Mouse (Mus musculus): ENCODE results near the gene Polr3c.

DNA sequence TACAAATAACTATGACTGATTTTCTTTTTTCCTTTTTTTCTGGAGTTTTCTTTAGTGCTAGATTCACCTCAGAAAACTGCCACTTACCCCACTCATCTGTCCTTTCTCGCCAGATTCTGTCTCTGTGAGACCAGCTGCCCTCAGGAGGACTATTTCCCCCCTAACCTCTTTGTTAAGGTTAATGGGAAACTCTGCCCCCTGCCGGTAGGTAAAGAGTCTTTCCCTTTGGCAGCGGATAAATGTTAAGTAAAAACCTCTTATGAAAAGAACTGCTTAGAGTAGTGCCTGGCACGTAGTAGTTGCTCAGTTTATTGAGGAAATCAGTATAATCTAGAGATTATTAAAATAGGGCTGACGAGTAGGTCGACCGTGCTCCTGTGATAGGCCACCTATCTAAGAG, 27.1 kb downstream of the Polr3c start:
- TF ChIP-seq FLI1 (IDR thresholded peaks at IDR 0.05; ENCODE audit: low read length), result no peak
- no peak for TF ChIP-seq GATA1 (IDR thresholded peaks at IDR 0.05; ENCODE audit: borderline replicate concordance, low read length)

All from megakaryocyte, embryonic 14.5 days (primary cell).